Mouse (Mus musculus) ES-Bruce4 (cell line): Measurements from ENCODE around the gene Rbm19.

ENCODE experiments used
- CTCF ChIP-seq: IDR thresholded peaks from one replicate; pipeline ENCODE4 v1.8.1; 2011; ENCODE audit warnings: low read depth, low read length
- EP300 ChIP-seq: IDR thresholded peaks from 2 replicates; pipeline ENCODE4 v1.6.1; 2011; ENCODE audit warnings: low read depth, low read length; ENCODE audit not compliant: insufficient read depth
- POLR2A ChIP-seq: IDR thresholded peaks from one replicate; pipeline ENCODE4 v1.8.1; 2011; ENCODE audit warnings: low read length; ENCODE audit not compliant: insufficient read depth

DNA sequence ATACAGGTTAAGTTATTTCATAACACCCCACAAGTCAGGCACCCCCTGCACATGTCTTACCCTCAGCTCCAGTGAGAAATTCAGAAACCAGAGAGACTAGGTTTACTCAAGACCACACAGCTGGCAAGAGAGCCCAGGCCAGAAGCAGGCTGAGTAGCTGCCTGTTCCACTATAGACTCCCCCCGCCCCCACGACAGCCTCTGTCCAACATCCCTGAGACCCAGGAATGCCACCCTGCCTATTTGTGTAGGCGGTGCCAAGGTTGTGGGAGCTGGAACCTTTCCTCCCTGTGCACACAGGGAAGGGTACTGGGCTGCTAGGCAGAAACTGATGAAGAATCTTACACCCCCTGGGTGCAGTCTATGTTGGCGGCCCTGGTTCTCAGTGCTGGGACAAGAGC lies 91.2 kb downstream of the Rbm19 start:
- TF ChIP-seq EP300 (no peak), CTCF (no peak), POLR2A (no peak)
